Mouse (Mus musculus) hindbrain, embryonic 14.5 days (tissue): Measurements from ENCODE around the gene Wdfy2. TPM values are rescaled to one million over a fixed set of nuclear protein-coding genes. Genes with fewer than 3 reads are reported as not detected.

ENCODE experiments used
- ATAC-seq: fragments of 200-750 bp; cut with Nextera tagmentation; 2 replicates; pipeline ENCODE4 v1.8.0; 2017; ENCODE audit warnings: moderate number of reproducible peaks, mild to moderate bottlenecking, moderate TSS enrichment, moderate library complexity; ENCODE audit not compliant: low FRiP score
- DNase-seq: peaks from one replicate; pipeline ENCODE4 v3.0.0-alpha.2; 2015; ENCODE audit warnings: low spot score
- H3K27ac ChIP-seq: fragments of 300-500 bp; sonication (generic); 2 replicates; pipeline ENCODE4 v1.5.1; 2014; ENCODE audit warnings: mild to moderate bottlenecking, moderate library complexity
- H3K27me3 ChIP-seq: fragments of 300-500 bp; sonication (generic); 2 replicates; pipeline ENCODE4 v1.6.1; 2014; ENCODE audit warnings: mild to moderate bottlenecking, low read length, mixed read lengths; ENCODE audit not compliant: control insufficient read depth, insufficient read depth
- H3K36me3 ChIP-seq: fragments of 300-500 bp; sonication (generic); replicated peaks from 2 replicates; pipeline ENCODE4 v1.6.1; 2014; ENCODE audit not compliant: control insufficient read depth, insufficient read depth
- H3K4me1 ChIP-seq: fragments of 300-500 bp; sonication (generic); replicated peaks from 2 replicates; pipeline ENCODE4 v1.6.1; 2014; ENCODE audit warnings: antibody characterized with exemption, low read length, mixed read lengths; ENCODE audit not compliant: control insufficient read depth, insufficient read depth
- H3K4me2 ChIP-seq: fragments of 300-500 bp; sonication (generic); replicated peaks from 2 replicates; pipeline ENCODE4 v1.6.1; 2014; ENCODE audit warnings: mild to moderate bottlenecking, moderate library complexity
- H3K4me3 ChIP-seq: fragments of 300-500 bp; sonication (generic); replicated peaks from 2 replicates; pipeline ENCODE4 v1.5.1; 2014; ENCODE audit warnings: mild to moderate bottlenecking, low read length
- H3K9ac ChIP-seq: fragments of 300-500 bp; sonication (generic); 2 replicates; pipeline ENCODE4 v1.6.1; 2014
- H3K9me3 ChIP-seq: fragments of 300-500 bp; sonication (generic); 2 replicates; pipeline ENCODE4 v1.6.1; 2016; ENCODE audit warnings: low read length; ENCODE audit not compliant: control insufficient read depth
- WGBS: fragments of 180-500 bp; shearing (Covaris S2); extraction: QIAGEN DNeasy Blood & Tissue Kit; methylation state at CpG from one replicate; pipeline ENCODE4 v1.1.7; 2014; 5-methylcytosine and 5-hydroxymethylcytosine counted together
- polyA plus RNA-seq: library from polyadenylated mRNA; unstranded; fragments of >200 nt; fragmentation: Nextera tagmentation; extraction: Ambion mirVana; gene quantifications from 2 replicates; pipeline ENCODE4 v1.2.1, GENCODE M21; 2014

The Wdfy2 gene
- polyA plus RNA-seq, 1 experiment from 2014 or later: 12.0 TPM

DNA sequence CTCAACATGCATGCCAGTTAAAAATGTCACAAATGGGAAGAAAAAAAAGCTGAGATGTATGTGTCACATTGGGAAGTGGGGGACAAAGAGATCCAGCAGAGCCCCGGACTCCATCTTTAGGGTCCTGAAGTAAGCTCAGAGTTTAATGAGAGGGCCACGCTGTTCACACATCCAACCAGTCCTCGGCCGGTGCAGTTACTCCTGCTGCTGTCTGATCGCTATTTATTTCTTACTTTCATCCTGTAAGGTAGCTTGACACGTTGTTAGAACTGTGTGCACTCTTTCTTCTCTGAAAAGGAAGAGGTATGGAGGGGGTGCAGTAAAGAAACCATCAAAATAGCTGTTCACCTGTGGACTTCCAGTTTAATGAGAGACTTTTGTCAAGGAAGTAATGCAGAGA is 60.6 kb downstream of the Wdfy2 start:
- no peak overlapping the region for H3K4me3 ChIP-seq
- no peak overlapping the region for H3K4me2 ChIP-seq
- H3K9ac ChIP-seq: no peak overlapping the region
- no peak overlapping the region for H3K27ac ChIP-seq
- H3K9me3 ChIP-seq: no peaks in the 10 kb centered on the region
- ATAC-seq: no peak
- H3K4me1 ChIP-seq: no peaks in the 10 kb centered on the region
- no peaks in the 10 kb centered on the region for H3K36me3 ChIP-seq
- WGBS: 81% methylated on average over 6 of the region's 6 CpGs
- no peak for DNase-seq
- no peaks in the 10 kb centered on the region for H3K27me3 ChIP-seq

DNA sequence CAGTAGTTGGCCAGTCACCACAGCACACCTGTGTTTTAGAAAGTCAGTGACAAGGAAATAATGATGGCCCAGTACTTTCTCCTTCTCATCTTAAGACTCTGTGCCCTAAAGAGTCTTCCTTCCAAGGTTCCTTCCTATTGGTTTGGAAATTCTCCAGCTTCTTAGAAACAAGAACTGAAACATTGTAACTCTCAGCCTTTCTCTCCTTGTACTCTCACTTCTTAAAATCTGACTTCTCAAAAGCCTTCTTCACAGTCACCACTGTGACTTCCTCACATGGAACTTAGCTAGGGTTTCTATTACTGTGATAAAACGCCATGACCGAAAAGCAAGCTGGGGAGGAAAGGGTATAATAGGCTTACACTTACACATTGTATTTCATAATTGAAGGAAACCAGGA is 70.4 kb downstream of the Wdfy2 start:
- H3K4me2 ChIP-seq: no peak overlapping the region
- DNase-seq (no peak), ATAC-seq (no peak)
- no peaks in the 10 kb centered on the region for H3K4me1 ChIP-seq
- no peak overlapping the region for H3K4me3 ChIP-seq
- no peaks in the 10 kb centered on the region for H3K27me3 ChIP-seq
- WGBS: 96% methylated on average over 2 of the region's 2 CpGs
- no peak overlapping the region for H3K27ac ChIP-seq
- H3K36me3 ChIP-seq: no peaks in the 10 kb centered on the region
- no peaks in the 10 kb centered on the region for H3K9me3 ChIP-seq
- H3K9ac ChIP-seq: no peak overlapping the region

DNA sequence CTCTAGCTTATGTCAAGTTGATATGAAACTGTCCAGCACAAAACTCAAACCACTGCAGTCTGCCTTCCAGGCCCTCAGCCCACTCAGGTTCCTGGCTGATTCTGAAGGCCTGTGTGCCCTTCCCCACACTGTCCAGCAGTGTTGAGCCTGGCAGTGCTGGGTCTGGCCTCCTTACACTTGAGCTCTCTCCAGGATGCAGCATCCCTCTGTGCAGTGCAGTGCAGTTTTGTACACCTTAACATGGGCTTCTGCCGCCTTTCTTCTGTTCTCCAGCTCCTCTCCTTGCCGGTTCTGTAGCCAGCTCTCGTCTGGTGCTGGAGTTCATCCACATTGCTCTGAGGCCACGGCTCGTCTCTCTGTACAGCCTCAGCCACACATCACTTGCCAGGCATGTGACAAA is 71.1 kb downstream of the Wdfy2 start:
- no peak for ATAC-seq
- no peaks in the 10 kb centered on the region for H3K9me3 ChIP-seq
- H3K27ac ChIP-seq: no peak overlapping the region

DNA sequence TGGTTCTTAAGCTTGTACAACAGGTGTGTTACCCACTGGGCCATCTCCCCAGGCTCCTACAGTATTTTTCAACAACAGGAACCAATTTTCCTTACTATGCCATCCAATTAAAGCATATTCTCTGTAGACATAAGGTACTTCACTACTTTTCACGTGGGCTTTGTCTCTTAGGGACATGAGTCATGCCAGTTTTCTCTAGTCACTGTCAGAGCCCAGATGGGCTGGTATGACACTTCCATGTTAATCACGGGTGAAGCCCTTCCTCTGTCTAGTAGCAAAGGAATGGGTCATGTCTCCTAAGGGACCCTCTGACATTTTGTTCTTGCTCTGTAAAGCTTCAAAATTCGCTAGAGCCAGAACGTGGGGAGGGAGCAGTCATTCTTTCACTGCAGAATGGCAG is 73.4 kb downstream of the Wdfy2 start:
- Histone ChIP-seq H3K4me2 (no peak overlapping the region), H3K9ac (no peak overlapping the region), H3K27ac (no peak overlapping the region), H3K36me3 (no peaks in the 10 kb centered on the region), H3K4me3 (no peak overlapping the region), H3K27me3 (no peaks in the 10 kb centered on the region), H3K9me3 (no peaks in the 10 kb centered on the region), H3K4me1 (no peaks in the 10 kb centered on the region)
- no peak for ATAC-seq
- DNase-seq: no peak
- WGBS: 64% methylated on average over 4 of the region's 4 CpGs

More for the DNA sequence above, 71.1 kb downstream of the Wdfy2 start:
- 81% methylated on average over 5 of the region's 5 CpGs for WGBS
- H3K4me2 ChIP-seq: no peak overlapping the region
- no peaks in the 10 kb centered on the region for H3K27me3 ChIP-seq
- H3K9ac ChIP-seq: no peak overlapping the region
- H3K4me3 ChIP-seq: no peak overlapping the region
- H3K36me3 ChIP-seq: no peaks in the 10 kb centered on the region
- DNase-seq: no peak
- no peaks in the 10 kb centered on the region for H3K4me1 ChIP-seq

DNA sequence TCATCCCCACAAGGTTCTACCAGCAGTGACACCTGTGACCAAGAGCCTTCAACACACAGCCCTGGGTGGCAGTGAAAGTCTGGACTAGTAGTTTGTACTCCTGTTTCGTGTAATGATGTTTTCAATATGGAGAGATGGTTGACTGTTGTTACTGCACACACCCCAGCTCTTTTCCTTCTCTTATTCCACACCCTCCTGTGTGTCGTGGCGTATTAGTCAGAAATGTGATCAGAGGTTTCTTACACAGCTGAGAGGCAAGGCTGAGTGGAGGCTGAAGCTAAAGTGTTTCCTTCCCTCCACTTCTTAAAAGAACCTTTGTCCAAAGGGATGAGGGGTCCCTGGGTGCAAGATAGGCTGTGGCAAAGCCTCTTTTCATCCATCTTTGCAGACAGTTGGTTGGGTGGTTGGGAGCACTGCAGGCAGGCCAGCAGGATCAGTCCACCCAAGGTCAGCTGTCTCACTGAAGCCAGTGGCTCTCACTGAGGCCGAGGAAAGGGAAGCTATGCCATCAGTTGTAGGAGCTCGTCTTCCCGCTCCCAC is 77.7 kb downstream of the Wdfy2 start:
- ATAC-seq (no peak), DNase-seq (no peak)
- no peaks in the 10 kb centered on the region for H3K27me3 ChIP-seq
- H3K27ac ChIP-seq: no peak overlapping the region
- 92% methylated on average over 6 of the region's 6 CpGs for WGBS
- no peak overlapping the region for H3K4me3 ChIP-seq
- no peak overlapping the region for H3K9ac ChIP-seq
- H3K4me2 ChIP-seq: no peak overlapping the region
- no peaks in the 10 kb centered on the region for H3K36me3 ChIP-seq
- H3K4me1 ChIP-seq: no peaks in the 10 kb centered on the region
- no peaks in the 10 kb centered on the region for H3K9me3 ChIP-seq

DNA sequence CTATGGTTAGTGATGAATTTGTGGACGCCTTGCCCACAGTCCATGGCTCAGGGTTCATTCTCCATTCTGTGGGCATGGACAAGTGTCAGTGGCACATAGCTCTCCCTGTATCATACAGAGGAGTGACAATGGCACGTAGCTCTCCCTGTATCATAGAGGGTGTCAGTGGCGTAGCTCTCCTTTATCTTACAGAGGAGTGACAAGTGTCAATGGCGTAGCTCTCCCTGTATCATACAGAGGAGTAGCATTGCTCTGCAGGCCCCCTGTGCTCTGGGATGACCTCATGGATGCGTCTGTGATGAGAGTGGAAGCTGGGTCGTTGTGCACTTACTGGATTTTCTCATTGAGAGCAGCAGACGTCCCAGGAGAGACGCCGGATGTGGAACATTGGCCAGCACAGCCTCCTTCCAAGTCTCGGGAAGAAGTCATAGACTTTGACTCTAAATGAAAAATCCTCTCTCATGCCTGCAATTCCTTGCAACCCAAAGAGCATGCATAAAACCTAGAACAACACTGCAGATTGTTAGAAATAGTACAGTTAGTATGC is 79.1 kb downstream of the Wdfy2 start:
- ATAC-seq: no peak
- Histone ChIP-seq H3K4me1 (no peaks in the 10 kb centered on the region), H3K4me3 (no peak overlapping the region), H3K27ac (no peak overlapping the region), H3K9ac (no peak overlapping the region), H3K9me3 (no peaks in the 10 kb centered on the region), H3K27me3 (no peaks in the 10 kb centered on the region), H3K36me3 (no peaks in the 10 kb centered on the region), H3K4me2 (no peak overlapping the region)
- no peak for DNase-seq
- WGBS: 89% methylated on average over 10 of the region's 10 CpGs

DNA sequence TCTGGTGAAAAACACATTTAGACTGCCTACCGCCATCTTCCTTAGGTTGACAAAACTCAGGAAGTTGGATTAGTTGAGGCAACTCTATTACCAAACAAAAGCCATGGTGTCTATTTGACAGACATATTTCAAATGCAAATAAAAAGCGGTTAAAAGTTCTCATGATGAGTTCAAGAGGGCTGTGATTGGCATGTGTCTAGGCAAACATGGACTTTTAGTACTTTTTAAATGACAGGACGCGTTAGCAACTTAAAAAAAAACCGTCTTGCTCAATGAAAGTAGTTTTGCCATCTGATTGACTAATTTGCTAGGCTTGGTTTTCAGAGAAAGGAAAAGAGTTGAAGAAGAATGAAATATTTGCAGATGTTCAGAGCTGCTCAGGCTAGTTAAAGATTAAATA is 83.9 kb downstream of the Wdfy2 start:
- no peaks in the 10 kb centered on the region for H3K27me3 ChIP-seq
- no peak for ATAC-seq
- no peak for DNase-seq
- no peaks in the 10 kb centered on the region for H3K4me1 ChIP-seq
- no peak overlapping the region for H3K27ac ChIP-seq
- no peaks in the 10 kb centered on the region for H3K9me3 ChIP-seq
- no peaks in the 10 kb centered on the region for H3K36me3 ChIP-seq
- H3K4me2 ChIP-seq: no peak overlapping the region
- 90% methylated on average over 5 of the region's 5 CpGs for WGBS
- H3K9ac ChIP-seq: no peak overlapping the region
- no peak overlapping the region for H3K4me3 ChIP-seq

DNA sequence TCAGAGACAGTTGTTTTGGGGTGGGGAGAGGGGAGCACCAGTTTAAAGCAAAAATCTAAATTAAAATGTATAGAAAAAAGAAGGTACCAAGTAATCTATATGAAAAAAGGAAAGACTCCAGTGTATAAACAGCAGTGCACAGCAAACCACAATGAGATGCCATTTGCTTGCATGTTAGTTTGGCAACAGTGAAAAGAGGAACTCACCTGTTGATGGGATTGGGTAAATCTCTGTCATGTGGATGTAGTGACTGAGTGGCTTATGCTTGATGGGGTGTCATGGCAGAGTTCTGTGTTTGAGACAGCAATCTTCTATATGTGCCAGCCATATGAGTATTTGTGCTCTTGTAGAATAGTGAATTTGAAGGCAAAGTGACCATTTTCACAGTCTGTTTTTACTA is 85.2 kb downstream of the Wdfy2 start:
- ATAC-seq: no peak
- Histone ChIP-seq H3K4me3 (no peak overlapping the region), H3K9ac (no peak overlapping the region), H3K9me3 (no peaks in the 10 kb centered on the region), H3K4me2 (no peak overlapping the region), H3K4me1 (no peaks in the 10 kb centered on the region), H3K36me3 (no peaks in the 10 kb centered on the region), H3K27me3 (no peaks in the 10 kb centered on the region), H3K27ac (no peak overlapping the region)
- DNase-seq: no peak

DNA sequence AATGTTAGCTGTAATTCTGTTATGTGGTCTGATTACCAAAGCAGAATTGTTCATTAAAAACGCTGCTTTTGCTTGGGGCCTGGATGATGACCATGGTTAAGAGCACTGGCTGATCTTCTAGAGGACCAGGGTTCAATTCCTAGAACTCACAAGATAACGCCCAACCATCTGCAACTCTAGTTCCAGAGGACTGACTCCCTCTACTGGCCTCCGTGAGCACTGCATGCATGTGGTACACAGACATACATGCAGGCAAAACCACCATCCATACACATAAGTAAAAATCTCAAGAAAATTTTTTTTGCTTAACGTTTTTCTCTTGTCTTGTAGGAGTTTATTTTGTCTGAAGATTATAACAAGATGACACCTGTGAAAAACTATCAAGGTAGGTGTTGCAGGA is 87.3 kb downstream of the Wdfy2 start:
- 91% methylated on average over 4 of the region's 4 CpGs for WGBS
- Histone ChIP-seq H3K4me3 (no peak overlapping the region), H3K27ac (no peak overlapping the region), H3K4me2 (no peak overlapping the region), H3K9me3 (no peaks in the 10 kb centered on the region), H3K4me1 (no peaks in the 10 kb centered on the region), H3K9ac (no peak overlapping the region), H3K27me3 (no peaks in the 10 kb centered on the region), H3K36me3 (no peaks in the 10 kb centered on the region)
- DNase-seq (no peak), ATAC-seq (no peak)

DNA sequence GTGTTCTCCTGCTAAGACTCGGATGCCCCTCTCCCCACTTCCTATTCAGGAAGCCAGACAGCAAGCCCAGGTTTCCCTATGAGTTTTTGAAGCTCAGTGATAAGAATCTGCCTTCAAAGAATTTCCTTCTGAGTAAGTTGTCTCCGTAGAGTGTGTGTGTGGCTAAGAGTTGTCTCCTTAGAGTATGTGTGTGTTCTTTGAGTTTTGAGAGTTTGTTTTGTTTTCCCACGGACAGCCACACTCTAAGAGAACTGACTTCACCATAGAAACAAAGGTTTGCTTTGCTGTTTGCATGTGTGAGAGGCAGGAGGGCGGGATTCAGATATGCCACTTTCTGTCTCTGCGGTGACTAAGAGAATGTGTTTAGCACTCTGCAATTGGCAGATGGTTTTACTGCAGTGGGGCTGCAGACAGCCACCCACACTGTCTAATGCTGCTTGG is 90.6 kb downstream of the Wdfy2 start:
- DNase-seq: no peak
- ATAC-seq: no peak

More for the DNA sequence above, 90.6 kb downstream of the Wdfy2 start:
- Histone ChIP-seq H3K4me3 (no peak overlapping the region), H3K9ac (no peak overlapping the region), H3K36me3 (no peaks in the 10 kb centered on the region), H3K27me3 (no peaks in the 10 kb centered on the region), H3K27ac (peak overlapping the region; percentile 11; the same call in 1 of the 2 replicates), H3K9me3 (no peaks in the 10 kb centered on the region), H3K4me2 (no peak overlapping the region), H3K4me1 (no peaks in the 10 kb centered on the region)
- WGBS: 75% methylated on average over 5 of the region's 5 CpGs
